Mouse (Mus musculus): Measurements from ENCODE around the gene Arhgap19.

Arhgap19 gene

DNA sequence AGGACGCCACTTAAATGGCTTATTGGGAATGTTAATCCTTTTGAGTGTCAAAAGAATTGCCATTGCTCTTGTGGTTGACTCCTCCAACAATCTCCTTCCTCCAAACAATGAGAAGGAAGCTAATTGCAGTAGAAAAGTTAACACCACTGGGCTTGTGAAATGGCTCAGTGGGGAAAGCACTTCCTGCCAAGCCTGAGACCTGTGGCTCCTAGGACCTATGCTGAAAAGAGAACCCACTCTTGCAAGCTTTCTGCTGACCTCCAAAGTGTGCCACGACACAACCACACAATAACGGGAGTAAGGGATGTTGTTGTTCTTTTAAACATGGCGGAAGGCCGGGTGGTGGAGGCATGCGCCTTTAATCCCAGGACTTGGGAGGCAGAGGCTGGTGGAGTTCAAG, 4.3 kb downstream of the Arhgap19 start:
- in situ Hi-C loops (cut with MboI) = no loop called here

- in situ Hi-C loops (cut with MboI) = no loop called here
Observed at GRCm38 (mm10) chr19:41796789-41797327, 5.0 kb downstream of the Arhgap19 start.

GRCm38 (mm10) chr19:41796148-41796760, 5.6 kb downstream of the Arhgap19 start:
- in situ Hi-C loops (cut with MboI) = no loop called here

- in situ Hi-C loops (cut with MboI) = no loop called here
Observed at GRCm38 (mm10) chr19:41794901-41795300, 6.9 kb downstream of the Arhgap19 start.

DNA sequence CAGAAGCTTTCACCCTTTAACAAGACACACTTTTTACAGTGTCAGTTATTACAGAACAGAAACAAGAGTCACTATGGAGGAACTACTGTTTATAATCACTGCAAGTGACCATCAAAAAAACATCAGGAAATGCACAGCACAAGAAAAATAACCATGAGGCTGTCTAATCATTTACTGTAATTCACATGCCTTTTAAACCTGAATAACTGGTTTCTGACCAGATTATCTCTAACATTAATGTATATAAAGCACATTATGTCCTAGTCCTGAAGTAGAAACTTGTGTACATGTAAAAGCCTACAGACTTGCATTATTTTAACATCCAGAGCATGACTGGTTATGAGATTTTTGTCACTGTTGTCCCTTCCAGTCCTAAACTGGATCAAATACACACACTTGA, 7.8 kb downstream of the Arhgap19 start:
- in situ Hi-C loops (cut with MboI) = no loop called here

DNA sequence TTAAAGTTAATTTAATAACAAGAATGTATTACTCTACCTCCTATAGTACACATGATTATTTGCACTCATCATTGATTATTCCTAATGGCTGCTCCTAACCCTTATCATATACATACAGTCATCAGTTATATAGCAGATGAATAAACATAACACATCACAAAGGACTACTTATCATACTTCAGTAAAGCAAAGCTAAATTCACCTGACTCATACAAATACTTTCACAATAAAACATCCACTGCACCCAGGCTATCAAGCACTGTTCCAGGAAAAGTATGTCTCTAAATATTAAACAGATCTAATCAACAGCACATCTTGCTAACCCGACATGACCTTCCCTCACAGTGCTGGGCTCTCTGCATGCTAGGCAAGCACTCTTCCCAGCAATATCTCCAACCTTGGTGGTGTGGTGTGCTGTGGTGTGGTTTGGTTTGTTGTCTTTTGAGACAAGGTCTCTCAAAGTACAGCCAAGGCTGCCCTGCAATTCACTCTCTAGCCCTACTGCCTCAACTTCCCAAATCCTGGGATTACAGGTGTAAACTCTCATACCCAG, 8.8 kb downstream of the Arhgap19 start:
- in situ Hi-C loops (cut with MboI) = no loop called here

GRCm38 (mm10) chr19:41791384-41791783, 10.5 kb downstream of the Arhgap19 start:
- in situ Hi-C loops (cut with MboI) = no loop called here

DNA sequence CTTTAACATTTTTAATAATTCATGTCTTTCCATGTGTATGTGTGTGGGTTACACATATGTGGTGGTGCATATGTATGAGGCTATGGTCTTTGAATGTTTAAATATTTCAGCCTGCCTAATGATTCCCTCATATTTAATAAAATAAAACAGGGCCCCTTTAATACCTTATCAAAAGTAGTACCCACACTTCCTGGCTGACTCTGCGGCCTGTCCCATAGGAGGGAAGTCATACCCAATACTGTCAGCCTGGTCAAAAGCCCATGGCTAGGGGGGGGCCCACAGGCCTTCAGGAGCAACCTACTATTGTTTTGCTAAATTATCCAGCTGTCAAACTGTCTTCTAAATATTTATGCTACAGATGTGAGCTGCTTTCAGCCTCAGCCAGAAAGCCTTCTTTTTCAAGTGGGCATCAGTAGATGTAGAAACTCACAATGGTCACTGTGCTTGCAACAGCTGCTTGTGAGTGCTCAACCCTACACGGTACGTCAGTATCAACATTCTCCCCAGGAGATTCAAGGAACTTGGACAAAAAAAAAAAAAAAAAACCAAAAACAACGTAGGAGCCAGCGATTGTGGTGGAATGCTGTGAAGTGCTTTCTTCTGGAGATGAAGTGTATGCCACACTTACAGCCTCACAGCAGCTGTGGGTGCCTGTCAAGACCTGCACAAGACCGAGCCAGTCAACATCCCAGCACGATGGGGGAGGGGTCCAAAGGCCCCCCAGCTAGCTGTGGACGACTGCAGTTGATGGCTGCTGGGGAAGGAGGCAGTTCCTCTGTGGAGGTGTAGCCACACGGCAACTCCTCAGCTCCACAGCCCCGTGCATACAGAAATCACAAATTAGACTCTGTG, 12.5 kb downstream of the Arhgap19 start:
- in situ Hi-C loops (cut with MboI) = no loop called here

DNA sequence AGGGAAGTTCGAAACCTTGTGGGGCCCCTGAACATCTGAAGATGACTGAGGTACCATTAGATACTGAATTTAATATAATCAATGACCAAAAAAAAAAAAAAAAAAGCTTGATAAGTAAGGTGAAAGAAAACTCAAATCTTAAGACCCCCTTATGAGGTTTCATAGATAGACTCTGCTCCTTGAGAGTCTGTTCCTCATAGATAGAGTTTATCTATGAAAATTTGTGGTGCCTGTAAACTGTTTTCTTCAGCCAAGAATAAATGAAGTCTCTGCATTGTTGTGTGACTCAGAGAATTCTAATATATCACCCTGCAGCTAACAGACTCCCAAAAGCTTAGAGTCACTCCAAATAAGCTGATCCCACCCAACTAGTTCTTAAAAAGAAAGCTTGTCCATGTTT, 15.0 kb downstream of the Arhgap19 start:
- in situ Hi-C loops (cut with MboI) = no loop called here

DNA sequence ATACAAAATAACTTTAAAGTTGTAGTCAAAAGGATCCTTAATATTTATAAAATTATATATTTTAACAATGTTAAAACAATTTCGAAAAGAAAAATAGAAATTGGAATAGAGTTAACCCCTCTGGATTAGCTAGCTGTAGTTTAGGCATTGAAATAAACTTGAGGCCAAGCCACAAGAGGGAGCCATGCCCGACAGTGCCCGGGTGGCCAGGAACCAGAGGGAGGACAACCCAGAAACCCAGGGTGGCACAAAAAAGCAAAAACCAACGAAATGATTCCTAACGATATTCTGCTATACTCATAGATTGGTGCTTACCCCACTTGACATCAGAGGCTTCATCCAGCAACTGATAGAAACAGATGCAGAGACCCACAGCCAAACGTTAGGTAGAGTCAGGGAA, 24.3 kb downstream of the Arhgap19 start:
- in situ Hi-C loops (cut with MboI) = no loop called here

DNA sequence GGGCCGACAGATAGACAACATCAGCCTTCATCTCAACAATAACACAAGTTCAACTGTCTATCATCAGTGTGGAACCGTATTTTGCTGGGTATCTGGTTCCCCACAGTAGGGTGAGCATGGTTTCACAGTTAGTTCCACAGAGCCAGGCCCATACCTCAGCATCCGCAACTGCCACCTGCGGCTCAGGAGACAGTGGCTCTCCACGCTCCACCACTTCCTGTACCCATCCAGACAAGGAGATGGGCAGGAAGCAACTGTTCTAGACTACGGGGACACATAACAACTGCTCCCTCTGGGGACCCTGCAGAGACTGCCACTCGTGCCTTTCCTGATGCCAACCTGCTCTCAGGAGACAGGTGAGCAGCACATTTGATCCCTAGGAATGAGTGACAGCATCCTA, 33.1 kb downstream of the Arhgap19 start:
- in situ Hi-C loops (cut with MboI) = loop anchor here (10.0 to 25.0 kb wide), 3 partner anchors 114 to 481 kb away; no protein-coding TSS in a partner anchor

DNA sequence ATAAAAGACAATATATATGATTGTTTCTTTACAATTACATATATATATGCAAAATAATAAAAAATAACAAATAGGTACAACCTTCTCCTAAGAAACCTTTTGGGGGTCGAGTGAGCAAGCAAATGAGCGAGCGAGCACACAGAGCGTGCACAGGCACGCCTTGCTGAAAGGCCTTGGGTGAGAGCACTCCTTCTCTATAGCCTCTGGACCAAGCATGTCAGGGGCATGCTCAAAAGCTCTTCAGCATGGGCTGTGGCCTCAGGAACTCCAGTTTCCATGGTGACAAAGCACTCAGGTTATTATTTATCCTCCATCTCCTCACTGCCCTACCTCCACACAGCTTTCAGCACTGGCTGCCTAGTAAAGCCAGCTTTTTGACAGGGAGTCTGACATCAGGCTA, 35.2 kb downstream of the Arhgap19 start:
- in situ Hi-C loops (cut with MboI) = loop anchor here (10.0 to 25.0 kb wide), 3 partner anchors 112 to 479 kb away; no protein-coding TSS in a partner anchor

- in situ Hi-C loops (cut with MboI) = loop anchor here (10.0 to 25.0 kb wide), 3 partner anchors 109 to 477 kb away; no protein-coding TSS in a partner anchor
Observed at GRCm38 (mm10) chr19:41763870-41764660, 37.8 kb downstream of the Arhgap19 start.

GRCm38 (mm10) chr19:41761529-41761928, 40.3 kb downstream of the Arhgap19 start:
- in situ Hi-C loops (cut with MboI) = loop anchor here (10.0 to 25.0 kb wide), 3 partner anchors 107 to 474 kb away; no protein-coding TSS in a partner anchor

- in situ Hi-C loops (cut with MboI) = loop anchor here (10.0 to 25.0 kb wide), 3 partner anchors 105 to 472 kb away; no protein-coding TSS in a partner anchor
Observed at GRCm38 (mm10) chr19:41759765-41760164, 42.1 kb downstream of the Arhgap19 start.

GRCm38 (mm10) chr19:41759270-41759669, 42.6 kb downstream of the Arhgap19 start:
- in situ Hi-C loops (cut with MboI) = loop anchor here (25.0 kb wide), 1 partner anchor 472 kb away; no protein-coding TSS in a partner anchor

GRCm38 (mm10) chr19:41754760-41755159, 47.1 kb downstream of the Arhgap19 start:
- in situ Hi-C loops (cut with MboI) = loop anchor here (25.0 kb wide), 1 partner anchor 467 kb away; no protein-coding TSS in a partner anchor

DNA sequence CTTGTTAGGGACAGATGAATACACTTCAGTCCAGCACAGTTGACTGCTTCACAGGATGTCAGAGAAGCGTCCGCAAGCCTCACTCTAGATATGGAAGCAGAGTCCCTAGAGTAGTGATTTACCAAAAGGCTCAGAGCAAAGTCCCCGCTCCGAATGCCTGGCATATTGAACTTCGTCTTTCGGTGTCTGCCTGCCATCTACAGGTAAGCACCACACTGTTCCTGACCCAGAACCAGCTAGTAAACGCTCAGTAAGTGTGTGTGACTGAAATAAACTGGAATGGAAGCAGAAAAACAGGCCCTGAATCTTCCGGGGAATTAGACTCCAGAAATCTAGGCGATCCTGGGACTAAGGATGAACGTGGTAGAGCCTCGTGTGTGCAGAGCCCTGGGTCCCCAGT, 49.9 kb downstream of the Arhgap19 start:
- in situ Hi-C loops (cut with MboI) = loop anchor here (25.0 kb wide), 1 partner anchor 465 kb away; no protein-coding TSS in a partner anchor

DNA sequence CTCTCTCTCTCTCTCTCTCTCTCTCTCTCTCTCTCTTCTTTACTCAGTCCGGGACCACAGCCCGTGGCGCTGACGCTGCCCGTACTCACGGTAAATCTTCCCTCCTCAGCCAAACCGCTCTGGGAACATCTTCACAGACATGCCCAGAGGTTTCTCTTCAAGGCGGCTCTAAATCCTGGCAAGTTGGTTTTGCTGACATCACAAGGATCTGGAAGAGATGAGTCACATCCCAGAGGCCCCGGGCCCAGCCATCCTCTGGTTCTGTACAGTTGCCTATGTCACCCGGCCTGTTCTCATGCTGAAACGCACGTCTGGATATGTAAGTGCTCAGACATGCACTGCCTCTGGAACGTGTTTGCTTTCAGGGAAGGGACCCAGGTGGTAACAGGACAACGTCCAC, 54.4 kb downstream of the Arhgap19 start:
- in situ Hi-C loops (cut with MboI) = no loop called here

DNA sequence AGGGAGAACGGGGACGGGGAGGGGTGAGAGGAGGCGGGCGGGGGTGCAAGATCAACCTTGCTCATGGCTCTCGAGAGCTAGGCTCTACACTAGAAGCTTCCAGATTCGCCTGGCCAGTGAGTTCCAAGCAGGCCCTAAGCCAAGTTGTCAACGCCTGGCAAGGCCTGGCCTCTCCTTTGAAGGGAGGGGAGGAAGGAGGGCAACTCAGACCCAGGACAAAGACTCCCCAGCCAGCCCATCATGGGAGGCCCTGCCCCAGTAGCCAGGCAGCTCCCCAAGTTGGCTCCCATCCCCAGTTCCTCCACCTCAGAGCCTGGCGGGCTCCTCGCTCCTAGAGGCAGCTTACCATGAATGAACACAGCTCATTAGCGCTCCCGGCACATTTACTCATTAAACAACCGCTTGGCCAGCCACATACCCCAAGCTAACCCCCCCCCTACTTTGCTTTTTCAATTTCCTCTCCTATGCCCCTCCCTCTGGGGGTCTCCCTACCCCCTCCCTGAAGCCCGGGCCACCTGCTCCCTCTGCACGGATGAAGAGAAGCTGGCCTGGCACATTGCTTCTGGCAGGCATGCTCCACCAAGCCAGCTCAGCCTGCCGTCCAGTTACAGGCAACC, 55.8 kb downstream of the Arhgap19 start:
- in situ Hi-C loops (cut with MboI) = no loop called here

- in situ Hi-C loops (cut with MboI) = no loop called here
Observed at GRCm38 (mm10) chr19:41743396-41743795, 58.5 kb downstream of the Arhgap19 start, which contains the start of gene Slit1. Slit1 (minus strand) TSS chr19:41743665.
